Mouse (Mus musculus): Measurements from ENCODE around the gene Ear10.
"Not testable (repeated sequence)": the region's sequence is repeated elsewhere in the genome, so short reads cannot be mapped to it uniquely, and the experiment has no call there.

- TF ChIP-seq POLR2AphosphoS2 (IDR thresholded peaks at IDR 0.05; ENCODE audit: low read depth, low read length); CTCF (conservative IDR thresholded peaks at IDR 0.05 in 1 of 2, IDR thresholded peaks at IDR 0.05 in 1 of 2; ENCODE audit: low read depth in 2 of 2, low read length in 2 of 2); EP300 (IDR thresholded peaks at IDR 0.05; ENCODE audit: low read length); ZMIZ1 (IDR thresholded peaks at IDR 0.05; ENCODE audit: low read depth, low read length); UBTF (IDR thresholded peaks at IDR 0.05; ENCODE audit: low read depth, low read length); POLR2A (IDR thresholded peaks at IDR 0.05; ENCODE audit: low read depth, low read length); HCFC1 (IDR thresholded peaks at IDR 0.05; ENCODE audit: low read depth, low read length); ELF1 (IDR thresholded peaks at IDR 0.05; ENCODE audit: low read depth, low read length); IRF4 (IDR thresholded peaks at IDR 0.05; ENCODE audit: low read depth, low read length); JUN (IDR thresholded peaks at IDR 0.05; ENCODE audit: insufficient read depth, low read depth, low read length): not testable (repeated sequence)
Measured at GRCm38 (mm10) chr14:43956769-43957168, 33.4 kb upstream of the Ear10 start, which contains the start of gene Ang5.
